In the genomic region with DNA sequence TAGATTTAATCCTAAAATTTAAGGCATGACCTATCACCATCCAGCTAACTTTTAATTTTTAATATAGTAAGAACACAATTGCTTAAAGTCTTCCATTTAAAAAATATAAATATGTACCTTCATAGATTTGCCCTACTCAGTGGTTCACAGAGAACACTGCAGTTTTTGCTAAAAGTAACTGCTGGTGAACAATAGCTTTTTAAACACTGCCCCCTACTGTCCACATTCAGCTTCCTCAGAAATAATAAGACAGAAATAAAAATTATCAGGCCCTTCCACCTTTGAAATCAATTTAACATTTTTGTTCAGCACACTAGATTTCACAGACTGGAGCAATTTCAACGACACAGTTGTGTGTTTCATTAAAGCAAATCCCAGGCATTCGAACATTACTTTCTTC, we compare ENCODE assay signal across 11 mouse cellular contexts. TPM values are rescaled to one million over a fixed set of nuclear protein-coding genes. Genes with fewer than 3 reads are reported as not detected.
DNase-seq lines count a peak whose midpoint lies in the region; ATAC-seq and TF ChIP-seq lines count a peak whose summit lies in the region.
"Had no signal": no experiment of that assay in that cellular context is flagged by ENCODE, and none has a peak within 500 bp of the region (broad histone marks: within the 10 kb centered on the region; RNA-seq: fewer than 3 reads in every experiment).

No protein-coding gene starts in this region.

- H3K9ac ChIP-seq in liver, adult 2 months (ENCODE audit: low read depth, low read length), result no peak overlapping the region
- H3K9ac ChIP-seq: heart, embryonic 13.5 days; liver, embryonic 13.5 days; neural tube, embryonic 15.5 days had no signal

- DNase-seq in CD4-positive, CD25-positive, alpha-beta regulatory T cell, adult 2 months (ENCODE audit: low read depth, low spot score), result peak; percentile 33
- DNase-seq in liver, adult 2 months (ENCODE audit: extremely low read depth, low read depth, low spot score), result peak; percentile 19
- DNase-seq in liver, result no peak
- no peak for DNase-seq in Patski (ENCODE audit: low read depth, low spot score)
- DNase-seq in forelimb bud, embryonic 11.5 days (ENCODE audit: low read depth, low spot score), result peak; percentile 25
- no peak for DNase-seq in MN1 (ENCODE audit: low spot score)
- DNase-seq: liver, embryonic 13.5 days had no signal

- H3K36me3 ChIP-seq in liver, adult 2 months (ENCODE audit: control insufficient read depth, insufficient read depth, low read length), result no peaks in the 10 kb centered on the region
- H3K36me3 ChIP-seq: heart, embryonic 13.5 days; liver, embryonic 13.5 days; neural tube, embryonic 15.5 days had no signal

- H3K4me3 ChIP-seq in liver, adult 2 months (ENCODE audit: insufficient read depth, low read depth, low read length), result no peak overlapping the region
- H3K4me3 ChIP-seq: heart, embryonic 13.5 days; liver, embryonic 13.5 days; neural tube, embryonic 15.5 days had no signal

- WGBS in liver, adult 2 months, result 65% methylated on average over 2 of the region's 2 CpGs

- POLR2A ChIA-PET in Patski (lab: Charles Lee), result no interaction called here

- no peak overlapping the region for H3K27ac ChIP-seq in liver, adult 2 months (replicated peaks; ENCODE audit: insufficient read depth, low read depth, low read length)
- H3K27ac ChIP-seq: heart, embryonic 13.5 days; liver, embryonic 13.5 days; neural tube, embryonic 15.5 days had no signal

- ATAC-seq in CD4-positive, CD25-positive, alpha-beta regulatory T cell, adult 4 months, result no peak
- ATAC-seq in Patski, result no peak
- no peak for ATAC-seq in monocyte, adult 5-6 weeks (replicated peaks; ENCODE audit: insufficient number of reproducible peaks, low FRiP score, low TSS enrichment, poor library complexity, severe bottlenecking)

- H3K79me2 ChIP-seq in liver, adult 2 months (ENCODE audit: control insufficient read depth, insufficient read depth, low read length), result no peaks in the 10 kb centered on the region

- TF ChIP-seq POLR2A in liver, adult 2 months (IDR thresholded peaks at IDR 0.05; ENCODE audit: extremely low read depth, insufficient read depth, low read length), result no peak

- CTCF ChIA-PET in Patski (lab: Charles Lee), result interaction anchor here (1.4 kb wide), 1 partner anchor 64 kb away, joined by 4 read pairs; no protein-coding TSS in a partner anchor

- no peak for TF ChIP-seq CTCF in liver, adult 2 months (IDR thresholded peaks at IDR 0.05; ENCODE audit: low read depth, low read length)
- peak; percentile 50 for TF ChIP-seq CTCF in Patski (IDR thresholded peaks at IDR 0.05)

- H3K4me1 ChIP-seq in liver, adult 2 months (ENCODE audit: control insufficient read depth, insufficient read depth, low read length), result no peaks in the 10 kb centered on the region
- H3K4me1 ChIP-seq: heart, embryonic 13.5 days; liver, embryonic 13.5 days; neural tube, embryonic 15.5 days had no signal

- in situ Hi-C loops in Patski (cut with MboI; ENCODE audit: low pct_unique_long_range_greater_than_20kb), result no loop called here

- no peaks in the 10 kb centered on the region for H3K27me3 ChIP-seq in liver, adult 2 months (ENCODE audit: control insufficient read depth, insufficient read depth, low read length)
- H3K27me3 ChIP-seq in Patski, result no peaks in the 10 kb centered on the region
- H3K27me3 ChIP-seq: heart, embryonic 13.5 days; liver, embryonic 13.5 days; neural tube, embryonic 15.5 days had no signal

RNA-seq across cellular contexts. Expression of a gene that starts 52.7 kb away (rescaled TPM):
- polyA plus RNA-seq in CD4-positive, CD25-positive, alpha-beta regulatory T cell, adult 4 months (2017; shearing (Covaris generic)), result 10 to 100 TPM; 11.5 to 20.3 TPM
- total RNA-seq in liver, adult 2 months (2014; rRNA removed), result 8.4 and 10.5 TPM in 2 replicates
- 4.8 and 6.0 TPM in 2 replicates for polyA plus RNA-seq in liver, adult 2 months (2012; rRNA removed)
- 27.2 TPM for polyA plus RNA-seq in Patski (2021)
- total RNA-seq in monocyte, adult 5-6 weeks (2017), result 13.9 to 49.2 TPM (median 36.4 TPM) in 3 replicates

RNA-seq across cellular contexts. Expression of a gene that starts 53.1 kb away (rescaled TPM):
- polyA plus RNA-seq in CD4-positive, CD25-positive, alpha-beta regulatory T cell, adult 4 months (2017; shearing (Covaris generic)), result 1 to 10 TPM in 1 of 2 experiments, not detected in 1; 1.1 TPM
- total RNA-seq in liver, adult 2 months (2014; rRNA removed), result 22.8 and 25.4 TPM in 2 replicates
- 10.9 and 12.7 TPM in 2 replicates for polyA plus RNA-seq in liver, adult 2 months (2012; rRNA removed)
- polyA plus RNA-seq in Patski (2021), result 11.4 TPM
- not detected in 3 replicates for total RNA-seq in monocyte, adult 5-6 weeks (2017)

Comparison
In these comparisons a context has a peak if more than half of its experiments do, and no peak if none do; other contexts are left out.
1. DNase-seq: peak in CD4-positive, CD25-positive, alpha-beta regulatory T cell, adult 2 months (single experiment), liver, adult 2 months (single experiment) and forelimb bud, embryonic 11.5 days (single experiment); none in liver (single experiment), Patski (single experiment) and MN1 (single experiment).